Mouse (Mus musculus): ENCODE measurements around the gene Arhgef40. TPM values are rescaled to one million over a fixed set of nuclear protein-coding genes. Genes with fewer than 3 reads are reported as not detected.

Arhgef40 gene
- total and polyA plus RNA-seq, 3 experiments: 27.2 to 49.0 (median 27.8) TPM

- 3% methylated on average over 27 of the region's 27 CpGs for WGBS
- no peaks in the 10 kb centered on the region for H3K4me1 ChIP-seq (ENCODE audit: control insufficient read depth, insufficient read depth, low read length)
- TF ChIP-seq POLR2A (IDR thresholded peaks at IDR 0.05; ENCODE audit: insufficient read depth, low read depth, low read length): peak; percentile 57
- 0 out of 2 replicates have a peak, but pooled peaks have one; percentile 14 for TF ChIP-seq EP300 (IDR thresholded peaks at IDR 0.05; ENCODE audit: insufficient read depth, low read depth, low read length)
- no peak for TF ChIP-seq CTCF (IDR thresholded peaks at IDR 0.05)
- H3K9ac ChIP-seq (ENCODE audit: low read depth, low read length): peak overlapping the region; percentile 69
- H3K79me2 ChIP-seq (replicated peaks; ENCODE audit: control insufficient read depth, insufficient read depth, low read length): no peaks in the 10 kb centered on the region
- peak; percentile 86 to 91 for DNase-seq
- H3K27ac ChIP-seq: peak overlapping the region; percentile 85
- H3K4me3 ChIP-seq: peak overlapping the region; percentile 82
- H3K36me3 ChIP-seq (ENCODE audit: control insufficient read depth, insufficient read depth, low read length): no peaks in the 10 kb centered on the region
- no peaks in the 10 kb centered on the region for H3K27me3 ChIP-seq (ENCODE audit: control insufficient read depth, insufficient read depth, low read length)
- intact Hi-C loops (cut with DNase I): loop anchor here (2.0 kb wide), 1 partner anchor 23 kb away; no protein-coding TSS in a partner anchor
Observed at GRCm38 (mm10) chr14:51985301-51986152, 1.0 kb downstream of the Arhgef40 start.

- intact Hi-C loops (cut with DNase I): loop anchor here (2.0 kb wide), 1 partner anchor 23 kb away; no protein-coding TSS in a partner anchor
- Histone ChIP-seq H3K4me3 (peak overlapping the region; percentile 82), H3K4me1 (ENCODE audit: control insufficient read depth, insufficient read depth, low read length) (no peaks in the 10 kb centered on the region), H3K27me3 (ENCODE audit: control insufficient read depth, insufficient read depth, low read length) (no peaks in the 10 kb centered on the region), H3K79me2 (replicated peaks; ENCODE audit: control insufficient read depth, insufficient read depth, low read length) (no peaks in the 10 kb centered on the region), H3K27ac (peak overlapping the region; percentile 85), H3K36me3 (ENCODE audit: control insufficient read depth, insufficient read depth, low read length) (no peaks in the 10 kb centered on the region), H3K9ac (ENCODE audit: low read depth, low read length) (peak overlapping the region; percentile 69)
- no peak for DNase-seq
- TF ChIP-seq CTCF (IDR thresholded peaks at IDR 0.05): no peak
- no peak for TF ChIP-seq EP300 (IDR thresholded peaks at IDR 0.05; ENCODE audit: insufficient read depth, low read depth, low read length)
- TF ChIP-seq POLR2A (IDR thresholded peaks at IDR 0.05; ENCODE audit: insufficient read depth, low read depth, low read length): peak; percentile 28; the same call in 1 of the 2 replicates
- WGBS: 26% methylated on average over 7 of the region's 7 CpGs
Observed at GRCm38 (mm10) chr14:51986153-51986505, 1.6 kb downstream of the Arhgef40 start.

- Histone ChIP-seq H3K27me3 (ENCODE audit: control insufficient read depth, insufficient read depth, low read length) (no peaks in the 10 kb centered on the region), H3K9ac (ENCODE audit: low read depth, low read length) (no peak overlapping the region), H3K4me1 (ENCODE audit: control insufficient read depth, insufficient read depth, low read length) (no peaks in the 10 kb centered on the region), H3K36me3 (ENCODE audit: control insufficient read depth, insufficient read depth, low read length) (no peaks in the 10 kb centered on the region), H3K4me3 (no peak overlapping the region), H3K27ac (no peak overlapping the region; the same call in 1 of the 2 replicates), H3K79me2 (replicated peaks; ENCODE audit: control insufficient read depth, insufficient read depth, low read length) (no peaks in the 10 kb centered on the region)
- DNase-seq: peak in 1 of 2 experiments; percentile 17
- intact Hi-C loops (cut with DNase I): loop anchor here (2.0 kb wide), 1 partner anchor 22 kb away; no protein-coding TSS in a partner anchor
- TF ChIP-seq EP300 (IDR thresholded peaks at IDR 0.05; ENCODE audit: insufficient read depth, low read depth, low read length) (no peak), CTCF (IDR thresholded peaks at IDR 0.05) (no peak), POLR2A (IDR thresholded peaks at IDR 0.05; ENCODE audit: insufficient read depth, low read depth, low read length) (no peak)
- 91% methylated on average over 6 of the region's 6 CpGs for WGBS
Observed at GRCm38 (mm10) chr14:51987177-51987576, 2.7 kb downstream of the Arhgef40 start.

- TF ChIP-seq CTCF (IDR thresholded peaks at IDR 0.05) (no peak), EP300 (IDR thresholded peaks at IDR 0.05; ENCODE audit: insufficient read depth, low read depth, low read length) (no peak), POLR2A (IDR thresholded peaks at IDR 0.05; ENCODE audit: insufficient read depth, low read depth, low read length) (no peak)
- peak in 1 of 2 experiments; percentile 19 for DNase-seq
- intact Hi-C loops (cut with DNase I): no loop called here
- Histone ChIP-seq H3K9ac (ENCODE audit: low read depth, low read length) (no peak overlapping the region), H3K4me1 (ENCODE audit: control insufficient read depth, insufficient read depth, low read length) (no peaks in the 10 kb centered on the region), H3K4me3 (no peak overlapping the region), H3K27me3 (ENCODE audit: control insufficient read depth, insufficient read depth, low read length) (no peaks in the 10 kb centered on the region), H3K27ac (no peak overlapping the region), H3K36me3 (ENCODE audit: control insufficient read depth, insufficient read depth, low read length) (no peaks in the 10 kb centered on the region), H3K79me2 (replicated peaks; ENCODE audit: control insufficient read depth, insufficient read depth, low read length) (no peaks in the 10 kb centered on the region)
- WGBS: 90% methylated on average over 12 of the region's 12 CpGs
Observed at GRCm38 (mm10) chr14:51988731-51989130, 4.2 kb downstream of the Arhgef40 start.

GRCm38 (mm10) chr14:51989461-51989970 is 5.0 kb downstream of the Arhgef40 start:
- WGBS: 72% methylated on average over 12 of the region's 12 CpGs
- no peaks in the 10 kb centered on the region for H3K4me1 ChIP-seq (ENCODE audit: control insufficient read depth, insufficient read depth, low read length)
- TF ChIP-seq CTCF (IDR thresholded peaks at IDR 0.05): no peak
- TF ChIP-seq EP300 (IDR thresholded peaks at IDR 0.05; ENCODE audit: insufficient read depth, low read depth, low read length): no peak
- no peak for TF ChIP-seq POLR2A (IDR thresholded peaks at IDR 0.05; ENCODE audit: insufficient read depth, low read depth, low read length)
- no peaks in the 10 kb centered on the region for H3K79me2 ChIP-seq (replicated peaks; ENCODE audit: control insufficient read depth, insufficient read depth, low read length)
- H3K4me3 ChIP-seq: no peak overlapping the region
- H3K27me3 ChIP-seq (ENCODE audit: control insufficient read depth, insufficient read depth, low read length): no peaks in the 10 kb centered on the region
- H3K27ac ChIP-seq: peak overlapping the region; percentile 26
- intact Hi-C loops (cut with DNase I): no loop called here
- H3K36me3 ChIP-seq (ENCODE audit: control insufficient read depth, insufficient read depth, low read length): no peaks in the 10 kb centered on the region
- peak in 1 of 2 experiments; percentile 19 for DNase-seq
- H3K9ac ChIP-seq (ENCODE audit: low read depth, low read length): no peak overlapping the region

DNA sequence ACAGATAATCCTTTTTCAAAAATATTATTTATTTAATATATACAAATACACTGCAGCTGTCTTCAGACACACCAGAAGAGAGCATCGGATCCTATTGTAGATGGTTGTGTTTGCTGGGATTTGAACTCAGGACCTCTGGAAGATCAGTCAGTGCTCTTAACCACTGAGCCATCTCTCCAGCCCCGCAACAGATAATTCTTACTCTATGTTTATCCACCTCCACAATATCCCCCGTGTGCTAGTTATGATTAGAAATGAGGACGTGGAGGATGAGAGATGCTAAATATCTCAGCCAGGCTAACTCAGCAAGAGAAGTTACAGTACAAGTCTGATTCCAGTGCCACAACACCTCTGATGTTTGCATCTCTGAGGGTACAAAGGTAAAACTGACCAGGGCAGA is 9.9 kb downstream of the Arhgef40 start:
- WGBS: 84% methylated on average over 4 of the region's 4 CpGs
- no peaks in the 10 kb centered on the region for H3K4me1 ChIP-seq (ENCODE audit: control insufficient read depth, insufficient read depth, low read length)
- H3K9ac ChIP-seq (ENCODE audit: low read depth, low read length): no peak overlapping the region
- no peak overlapping the region for H3K4me3 ChIP-seq
- intact Hi-C loops (cut with DNase I): no loop called here
- H3K79me2 ChIP-seq (replicated peaks; ENCODE audit: control insufficient read depth, insufficient read depth, low read length): no peaks in the 10 kb centered on the region
- H3K36me3 ChIP-seq (ENCODE audit: control insufficient read depth, insufficient read depth, low read length): no peaks in the 10 kb centered on the region
- TF ChIP-seq EP300 (IDR thresholded peaks at IDR 0.05; ENCODE audit: insufficient read depth, low read depth, low read length) (no peak), CTCF (IDR thresholded peaks at IDR 0.05) (no peak), POLR2A (IDR thresholded peaks at IDR 0.05; ENCODE audit: insufficient read depth, low read depth, low read length) (no peak)
- DNase-seq: no peak
- no peak overlapping the region for H3K27ac ChIP-seq
- H3K27me3 ChIP-seq (ENCODE audit: control insufficient read depth, insufficient read depth, low read length): no peaks in the 10 kb centered on the region

Data from heart, adult 2 months (tissue).